Mouse (Mus musculus) mouse embryonic stem cell (cell line): Measurements from ENCODE around the gene Zbtb37.
"Not testable (repeated sequence)": the region's sequence is repeated elsewhere in the genome, so short reads cannot be mapped to it uniquely, and the experiment has no call there.

Experiments used
- in situ Hi-C, 2 experiments: fragments of 300-500 bp; cut with MboI; formaldehyde crosslinking; loops; 1 replicate in 1 of 2; 3 replicates in 1 of 2; pipeline ENCODE4 v1.14.3; 2019 to 2020; ENCODE audit warnings: low sequenced_read_pairs in 2 of 2, low pct_unique_long_range_greater_than_20kb in 1 of 2, mixed read lengths in 1 of 2; ENCODE audit not compliant: unreplicated experiment in 1 of 2

Zbtb37 gene

GRCm38 (mm10) chr1:161035786-161036404 lies 1.2 kb upstream of the Zbtb37 start:
- in situ Hi-C loops: no loop called here

GRCm38 (mm10) chr1:161035281-161035785 lies 684 bp upstream of the Zbtb37 start:
- in situ Hi-C loops: no loop called here

- in situ Hi-C loops: no loop called here
Measured at GRCm38 (mm10) chr1:161033856-161034434, 704 bp downstream of the Zbtb37 start.

GRCm38 (mm10) chr1:161032345-161032744 lies 2.3 kb downstream of the Zbtb37 start:
- in situ Hi-C loops: no loop called here

GRCm38 (mm10) chr1:161031881-161032280 lies 2.8 kb downstream of the Zbtb37 start:
- in situ Hi-C loops: no loop called here

DNA sequence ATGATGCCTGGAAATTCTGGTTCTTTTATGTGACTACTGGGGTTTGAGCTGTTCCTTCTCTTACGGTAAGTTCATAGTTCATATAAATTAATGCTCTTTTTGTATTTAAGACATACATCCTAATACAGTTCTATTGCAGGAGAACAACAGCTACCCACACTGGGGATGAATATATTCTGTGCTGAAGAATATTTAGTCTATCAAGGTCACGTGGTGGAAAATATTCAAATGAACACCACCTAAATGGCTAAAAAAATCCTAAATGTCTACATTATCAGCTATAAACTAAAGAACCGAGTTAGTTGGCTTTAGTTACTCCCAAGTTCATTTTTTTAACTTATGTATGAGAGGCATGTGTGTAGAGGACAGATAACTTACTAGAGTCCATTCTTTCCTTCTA lies 4.6 kb downstream of the Zbtb37 start:
- in situ Hi-C loops: no loop called here

- in situ Hi-C loops: not testable (repeated sequence)
Measured at GRCm38 (mm10) chr1:161028427-161028826, 6.2 kb downstream of the Zbtb37 start.

DNA sequence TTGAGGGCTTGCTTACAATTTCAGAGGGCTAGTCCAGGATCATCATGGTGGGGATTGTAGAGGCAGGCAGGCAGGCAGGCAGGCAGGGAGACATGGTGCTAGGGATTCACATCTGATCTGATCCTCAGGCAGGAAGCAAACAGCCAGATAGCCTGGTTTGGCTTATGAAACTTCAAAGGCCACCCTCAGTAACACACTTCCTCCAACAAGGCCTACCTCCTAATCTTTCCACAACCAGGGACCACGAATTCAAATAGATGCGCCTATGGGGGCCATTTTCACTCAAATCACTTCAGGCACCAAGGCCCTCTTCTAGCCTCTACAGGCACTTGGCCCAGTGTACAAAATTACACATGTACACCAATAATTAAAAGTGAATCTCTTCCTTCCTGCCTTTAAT lies 7.5 kb downstream of the Zbtb37 start:
- in situ Hi-C loops: no loop called here

- in situ Hi-C loops: no loop called here
Measured at GRCm38 (mm10) chr1:161025410-161026210, 9.0 kb downstream of the Zbtb37 start.

DNA sequence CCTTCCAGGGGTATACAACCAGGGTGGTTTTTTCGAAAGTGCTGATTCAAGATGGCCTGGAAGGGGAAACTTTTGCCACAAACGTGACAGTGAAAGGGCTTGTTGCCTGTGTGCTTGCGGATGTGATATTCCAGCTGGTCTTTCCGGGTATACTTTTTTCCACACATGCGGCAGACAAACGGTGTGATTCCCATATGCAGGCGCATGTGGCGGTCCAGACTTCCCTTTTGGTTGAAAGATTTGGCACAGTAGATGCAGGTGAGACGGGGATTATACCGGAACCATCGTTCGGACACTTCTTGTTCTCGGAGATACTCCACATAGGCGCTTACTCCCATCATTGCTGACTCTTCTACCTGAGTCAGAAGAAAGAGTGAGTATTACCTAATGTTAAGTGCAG lies 14.6 kb downstream of the Zbtb37 start:
- in situ Hi-C loops: no loop called here

DNA sequence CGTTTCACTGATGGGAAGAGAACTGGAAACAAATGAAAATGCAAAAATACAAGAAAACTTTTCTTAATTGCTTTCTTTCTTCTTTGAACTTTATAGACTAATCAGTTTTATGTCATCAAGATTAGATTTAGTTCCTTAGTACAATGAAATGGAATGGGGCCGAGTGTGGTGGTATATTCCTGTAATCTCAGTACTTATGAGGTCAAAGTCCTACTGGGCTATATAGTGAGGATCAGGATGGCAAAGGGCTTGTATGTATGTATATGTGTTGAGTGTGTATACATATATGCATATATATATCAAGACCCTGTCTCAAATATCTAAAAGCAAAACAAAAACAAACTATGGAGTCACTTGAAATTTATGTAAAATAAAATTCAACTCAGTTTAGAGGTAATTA lies 18.3 kb downstream of the Zbtb37 start:
- in situ Hi-C loops: no loop called here

- in situ Hi-C loops: no loop called here
Measured at GRCm38 (mm10) chr1:161010436-161010835, 24.2 kb downstream of the Zbtb37 start.

- in situ Hi-C loops: no loop called here
Measured at GRCm38 (mm10) chr1:161008038-161008437, 26.6 kb downstream of the Zbtb37 start.

- in situ Hi-C loops: no loop called here
Measured at GRCm38 (mm10) chr1:161006471-161006870, 28.2 kb downstream of the Zbtb37 start.

DNA sequence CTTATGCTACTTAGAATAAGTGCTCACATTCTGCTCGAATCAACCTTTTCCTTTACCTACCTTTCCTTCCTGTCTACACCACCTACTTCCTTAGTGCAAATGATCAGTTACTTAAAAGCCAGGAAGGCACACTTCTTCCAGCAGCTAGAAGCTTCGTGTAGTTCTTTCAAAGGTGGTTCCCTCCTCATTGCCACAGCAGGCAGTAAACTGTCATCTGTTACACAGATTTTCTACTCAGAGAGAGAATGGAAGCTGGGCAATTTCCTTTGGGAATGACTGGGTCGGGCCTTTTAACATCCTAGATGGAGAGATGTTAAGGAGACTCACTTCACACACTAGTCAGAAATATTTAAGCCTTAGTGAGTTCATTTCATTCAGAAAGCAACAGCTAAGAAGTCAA lies 29.1 kb downstream of the Zbtb37 start:
- in situ Hi-C loops: no loop called here

GRCm38 (mm10) chr1:161004942-161005341 lies 29.7 kb downstream of the Zbtb37 start:
- in situ Hi-C loops: no loop called here

DNA sequence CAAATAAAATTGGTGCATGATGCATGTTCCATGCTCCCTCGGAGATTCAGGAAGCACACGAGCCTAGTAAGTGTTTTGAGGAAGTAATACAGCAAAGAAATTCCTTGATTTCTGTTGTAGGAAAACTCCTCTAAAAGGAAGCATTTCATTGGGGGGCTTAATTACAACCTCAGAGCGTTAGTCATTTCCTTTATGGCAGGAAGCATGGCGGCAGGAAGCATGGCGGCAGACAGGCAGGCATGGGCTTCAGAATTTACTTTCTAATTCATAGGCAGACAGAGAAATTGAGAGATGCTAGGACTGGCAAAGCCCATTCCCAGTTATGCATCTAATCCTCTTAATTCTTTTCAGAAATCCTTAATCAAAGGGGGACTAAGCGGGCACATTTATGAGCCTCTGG lies 40.8 kb downstream of the Zbtb37 start:
- in situ Hi-C loops: no loop called here

DNA sequence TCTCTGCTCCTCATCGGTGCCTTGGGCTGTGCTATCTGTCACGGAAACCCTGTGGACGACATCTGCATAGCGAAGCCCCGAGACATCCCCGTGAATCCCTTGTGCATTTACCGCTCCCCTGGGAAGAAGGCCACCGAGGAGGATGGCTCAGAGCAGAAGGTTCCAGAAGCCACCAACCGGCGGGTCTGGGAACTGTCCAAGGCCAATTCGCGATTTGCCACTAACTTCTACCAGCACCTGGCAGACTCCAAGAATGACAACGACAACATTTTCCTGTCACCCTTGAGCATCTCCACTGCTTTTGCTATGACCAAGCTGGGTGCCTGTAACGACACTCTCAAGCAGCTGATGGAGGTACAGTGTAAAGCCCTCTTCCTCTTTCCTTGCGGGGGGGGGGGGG lies 45.3 kb downstream of the Zbtb37 start:
- in situ Hi-C loops: no loop called here

DNA sequence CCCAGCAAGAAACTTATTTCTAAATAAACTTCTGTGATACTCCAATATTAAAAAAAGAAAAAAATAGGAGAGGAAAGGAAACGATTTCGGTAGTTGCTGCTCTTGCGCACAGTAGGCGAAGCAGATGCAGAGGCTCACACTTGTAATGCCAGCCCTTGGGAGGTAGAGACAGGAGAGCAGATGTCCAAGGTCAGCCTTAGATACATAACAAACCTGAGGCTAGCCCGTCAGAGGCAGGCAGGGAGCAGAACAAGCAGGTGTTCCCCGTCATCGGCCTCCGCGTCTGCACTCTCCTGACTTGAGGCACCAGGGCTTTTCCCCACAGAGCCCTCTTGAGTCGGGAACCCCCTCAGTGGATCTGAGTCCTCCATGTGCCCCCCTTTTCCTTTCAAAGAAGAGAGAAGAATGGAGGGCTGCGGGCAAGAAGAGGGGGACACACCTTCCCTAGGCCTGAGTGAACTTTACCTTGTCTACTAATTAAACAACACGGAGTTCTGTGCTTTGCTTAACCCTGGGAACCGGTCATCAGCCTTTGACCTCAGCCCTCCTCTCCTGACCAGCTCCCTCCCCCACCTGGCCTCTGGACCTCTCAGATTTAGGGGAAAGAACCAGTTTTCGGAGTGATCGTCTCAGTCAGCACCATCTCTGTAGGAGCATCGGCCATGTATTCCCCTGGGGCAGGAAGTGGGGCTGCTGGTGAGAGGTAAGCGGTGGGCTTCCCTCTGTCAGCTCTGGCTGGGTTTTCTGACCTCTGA lies 47.6 kb downstream of the Zbtb37 start:
- in situ Hi-C loops: no loop called here
